Mouse (Mus musculus) liver, embryonic 14.5 days (tissue): Measurements from ENCODE around the gene Ing5.
"Not testable (repeated sequence)": the region's sequence is repeated elsewhere in the genome, so short reads cannot be mapped to it uniquely, and the experiment has no call there.

Source experiments
- CTCF ChIP-seq: IDR thresholded peaks from 2 replicates; pipeline ENCODE4 v1.5.1; 2016; ENCODE audit warnings: antibody characterized with exemption, low read depth, control low read depth
- EP300 ChIP-seq: IDR thresholded peaks from 2 replicates; pipeline ENCODE4 v1.6.1; 2016; ENCODE audit warnings: antibody characterized with exemption, low read depth

DNA sequence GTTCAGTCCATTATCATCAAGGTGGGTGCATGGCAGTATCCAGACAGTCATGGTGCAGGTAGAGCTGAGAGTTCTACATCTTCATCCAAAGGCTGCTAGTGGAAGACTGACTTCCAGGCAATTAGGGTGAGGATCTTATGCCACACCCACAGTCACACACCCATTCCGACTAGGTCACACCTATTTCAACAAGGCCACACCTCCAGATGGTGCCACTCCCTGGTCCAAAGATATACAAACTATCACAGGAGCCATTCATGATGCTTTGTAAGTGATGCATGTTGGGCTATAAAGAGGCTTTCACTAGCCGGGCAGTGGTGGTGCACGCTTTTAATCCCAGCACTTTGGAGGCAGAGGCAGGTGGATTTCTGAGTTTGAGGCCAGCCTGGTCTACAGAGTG lies 40.2 kb upstream of the Ing5 start:
- not testable (repeated sequence) for TF ChIP-seq CTCF, EP300
